Mouse (Mus musculus) hematopoietic stem cell, adult 5-6 weeks (primary cell): ENCODE measurements around the gene Slc6a21. TPM values are rescaled to one million over a fixed set of nuclear protein-coding genes. Genes with fewer than 3 reads are reported as not detected.
"Not testable (repeated sequence)": the region's sequence is repeated elsewhere in the genome, so short reads cannot be mapped to it uniquely, and the experiment has no call there.

Experiments used
- ATAC-seq, 2 experiments: fragments of 125-278 bp in 1 of 2; replicated peaks in 1 of 2; 2 replicates each; pipeline ENCODE4 v1.8.0; 2016 to 2017; ENCODE audit warnings: inconsistent platforms in 2 of 2, mild to moderate bottlenecking in 2 of 2, moderate number of reproducible peaks in 2 of 2, low read depth in 1 of 2, moderate TSS enrichment in 1 of 2; ENCODE audit not compliant: low FRiP score in 2 of 2, poor library complexity in 2 of 2, severe bottlenecking in 2 of 2, insufficient read depth in 1 of 2, low TSS enrichment in 1 of 2
- total RNA-seq: library from RNA; stranded (forward); fragments of 172-1452, 232-1000 nt; gene quantifications from 2 replicates; pipeline ENCODE4 v1.2.3, GENCODE M21; 2017

Gene Slc6a21
- total RNA-seq, 1 experiment from 2014 or later, result not detected

DNA sequence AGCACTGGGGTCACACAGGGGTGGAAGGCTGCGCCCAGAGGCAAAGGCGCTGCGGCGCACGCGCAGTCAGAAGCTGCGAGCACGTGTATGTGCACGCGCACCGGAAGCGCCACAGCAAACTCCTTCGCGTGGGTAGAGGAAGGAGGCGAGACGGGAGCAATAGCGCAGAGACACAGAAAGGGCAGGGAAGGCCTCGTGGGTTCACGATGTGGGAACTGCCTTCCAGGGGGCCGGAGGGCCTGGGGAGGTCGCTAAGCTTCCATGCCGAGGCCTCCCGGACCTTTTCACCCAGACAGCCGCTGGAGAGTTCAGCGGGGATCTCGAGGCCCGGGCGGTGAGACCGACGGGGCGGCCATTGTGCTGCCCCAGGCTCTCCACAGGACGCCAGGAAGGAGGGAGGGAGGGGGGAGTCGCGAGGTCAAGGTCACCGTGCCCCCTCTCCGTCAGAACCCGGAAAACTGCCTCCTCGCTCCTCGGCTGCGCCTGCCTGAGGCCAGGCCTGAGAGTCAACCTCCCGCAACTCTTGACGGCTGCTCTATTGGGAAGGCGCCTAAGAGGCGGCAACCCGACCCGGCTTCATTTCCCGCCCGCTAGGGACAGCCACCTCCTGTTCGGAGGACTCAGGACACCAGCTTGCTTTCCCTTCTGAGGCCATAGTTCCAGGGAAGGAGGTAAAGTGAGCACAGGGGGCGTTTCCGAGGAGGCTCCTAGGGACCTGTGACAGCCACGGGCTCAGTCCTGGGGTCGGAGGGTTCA, 36.5 kb upstream of the Slc6a21 start, which contains the start of gene Slc6a16:
Slc6a16 (plus strand) TSS at position 453 of the 756 bp plus-strand sequence.
- ATAC-seq, result no peak

DNA sequence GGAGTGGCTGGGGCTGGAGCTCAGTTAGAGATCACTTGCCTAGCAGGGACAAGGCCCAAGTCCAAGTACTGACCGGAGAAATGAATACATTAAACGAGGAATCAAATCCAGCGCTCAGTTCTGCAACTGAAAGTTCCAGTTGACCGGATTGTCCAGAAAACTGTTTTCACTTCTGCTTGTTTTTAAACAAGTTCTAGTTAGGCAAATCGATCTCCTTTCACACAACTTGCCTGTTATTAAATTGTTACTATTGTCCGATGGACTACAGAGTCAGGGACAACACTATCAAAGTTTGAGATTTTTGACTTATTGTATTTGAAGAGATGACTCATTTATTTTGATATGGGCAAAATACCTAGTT, 35.9 kb upstream of the Slc6a21 start:
- no peak for ATAC-seq

DNA sequence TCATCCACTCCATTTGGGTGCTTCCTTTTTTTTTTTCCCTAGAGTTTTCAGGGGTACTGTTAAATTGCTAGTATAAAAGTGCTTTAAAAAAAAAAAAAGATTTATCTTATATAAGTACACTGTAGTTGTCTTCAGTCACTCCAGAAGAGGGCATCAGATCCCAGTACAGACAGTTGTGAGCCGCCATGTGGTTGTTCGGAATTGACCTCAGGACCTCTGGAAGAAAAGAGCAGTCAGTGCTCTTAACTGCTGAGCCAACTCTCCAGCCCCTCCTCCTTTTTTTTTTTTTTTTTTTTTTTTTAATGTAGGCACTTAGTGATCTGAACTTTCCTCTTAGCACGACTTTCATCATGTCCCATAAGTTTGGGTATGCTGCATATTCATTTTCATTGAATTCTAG, 29.6 kb upstream of the Slc6a21 start:
- no peak for ATAC-seq

DNA sequence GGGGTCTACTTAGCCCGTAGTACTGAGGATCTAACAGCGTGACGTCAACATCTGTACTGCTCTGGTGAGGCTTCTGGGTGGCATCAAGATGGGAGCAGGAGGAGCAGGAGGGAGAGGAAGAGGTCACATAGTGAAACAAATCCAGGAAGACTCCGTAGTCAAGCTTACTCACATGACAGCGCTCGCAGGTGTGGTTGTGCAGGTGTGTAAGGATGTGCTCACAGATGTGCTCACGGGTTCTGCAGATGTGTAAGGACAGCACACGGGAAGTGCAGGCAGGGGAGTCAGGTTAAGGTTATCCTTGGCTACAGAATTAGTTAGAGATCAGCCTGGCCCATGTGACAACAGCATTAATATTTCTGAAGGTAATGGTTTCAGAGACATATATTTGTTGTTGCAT, 23.5 kb upstream of the Slc6a21 start:
- ATAC-seq, result no peak

DNA sequence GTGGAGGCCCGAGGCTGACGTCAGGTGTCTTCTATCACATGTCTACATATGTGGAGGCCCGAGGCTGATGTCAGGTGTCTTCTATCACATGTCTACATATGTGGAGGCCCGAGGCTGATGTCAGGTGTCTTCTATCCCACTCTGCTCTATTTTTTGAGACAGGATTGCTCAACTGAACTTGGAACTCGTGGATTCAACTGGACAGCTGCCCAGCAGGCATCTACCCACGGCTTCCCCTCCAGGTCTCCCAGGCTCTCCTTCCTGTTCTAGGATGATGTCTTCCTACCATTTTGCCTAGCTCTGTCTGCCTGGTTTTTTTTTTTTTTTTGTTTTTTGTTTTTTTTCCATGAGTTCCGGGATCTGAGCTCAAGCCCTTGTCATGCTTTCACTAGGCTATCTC, 21.5 kb upstream of the Slc6a21 start:
- not testable (repeated sequence) for ATAC-seq

DNA sequence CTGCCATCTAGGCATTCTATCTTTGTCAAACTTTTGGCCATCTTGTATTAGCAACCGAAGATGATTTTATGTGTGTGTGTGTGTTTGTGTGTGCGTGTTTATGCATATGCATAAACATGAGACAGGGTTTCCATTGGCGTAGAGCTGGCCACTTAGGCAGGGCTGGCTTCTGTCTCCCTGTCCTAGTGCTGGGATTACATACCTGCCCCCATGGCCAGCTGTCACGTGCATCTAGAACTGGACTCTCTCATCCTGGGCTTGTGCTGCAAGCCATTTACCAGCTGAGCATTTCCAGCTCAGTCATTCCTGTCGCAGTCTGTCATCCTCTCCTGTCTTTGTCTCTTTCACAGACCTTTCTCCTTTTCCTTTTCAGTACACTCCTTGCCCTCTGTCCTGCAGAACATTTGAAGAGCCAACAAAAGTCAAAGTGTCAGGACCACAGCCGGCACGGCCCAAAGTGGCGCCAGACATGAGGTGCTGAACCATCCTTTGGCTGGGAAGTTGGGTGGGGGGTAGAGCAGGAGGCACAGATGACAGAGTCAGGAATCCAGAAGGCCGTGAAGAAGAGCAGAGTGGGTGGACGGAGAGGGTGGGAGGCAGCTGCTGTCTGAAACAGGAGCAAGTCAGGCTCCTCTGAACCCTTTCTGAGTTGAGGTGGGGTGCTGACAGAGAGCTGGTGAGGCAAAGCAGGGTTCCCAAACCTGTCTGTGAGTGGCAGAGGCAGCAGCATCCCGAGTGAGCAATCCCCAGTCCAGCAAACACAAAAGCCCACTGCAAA, 20.1 kb upstream of the Slc6a21 start:
- no peak for ATAC-seq

DNA sequence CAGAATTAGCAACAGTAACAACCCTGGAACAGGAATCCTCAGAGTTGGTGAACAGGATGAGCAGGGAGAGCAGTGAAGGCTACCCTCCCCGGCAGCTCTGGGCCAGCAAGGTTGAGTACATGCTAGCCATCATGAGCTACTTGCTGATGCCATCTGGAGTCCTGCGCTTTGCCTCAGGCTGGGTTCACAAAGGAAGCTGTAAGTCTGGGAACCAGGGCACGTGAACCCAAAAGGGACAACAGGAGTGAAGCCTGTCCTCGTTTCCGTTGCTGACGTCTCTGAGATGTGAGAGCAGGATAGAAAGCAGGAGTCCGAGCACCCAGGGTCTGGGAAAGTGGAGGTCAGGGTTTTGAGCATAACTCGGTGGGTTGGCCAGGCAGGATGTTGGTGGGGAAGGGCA, 18.0 kb upstream of the Slc6a21 start:
- no peak for ATAC-seq

DNA sequence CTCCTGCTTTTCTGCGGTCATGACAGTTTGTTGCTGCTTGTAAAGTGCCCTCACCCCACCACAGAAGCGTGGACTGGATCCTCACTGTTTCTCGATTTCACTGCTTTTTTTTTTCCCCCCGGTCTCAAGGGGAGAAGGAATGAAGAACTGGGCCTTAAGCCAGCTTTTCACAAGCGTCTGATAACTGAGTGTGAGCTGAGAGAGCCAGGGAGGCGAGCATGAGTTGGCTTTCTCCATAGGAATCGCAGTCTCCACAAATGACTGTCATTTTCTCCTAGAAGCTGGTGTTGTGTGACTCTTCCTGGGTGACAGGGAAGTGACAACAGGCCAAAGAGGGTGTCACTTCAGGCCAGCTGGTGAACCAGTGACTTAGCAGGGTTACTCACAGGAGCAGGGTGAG, 15.0 kb upstream of the Slc6a21 start:
- ATAC-seq, result no peak

DNA sequence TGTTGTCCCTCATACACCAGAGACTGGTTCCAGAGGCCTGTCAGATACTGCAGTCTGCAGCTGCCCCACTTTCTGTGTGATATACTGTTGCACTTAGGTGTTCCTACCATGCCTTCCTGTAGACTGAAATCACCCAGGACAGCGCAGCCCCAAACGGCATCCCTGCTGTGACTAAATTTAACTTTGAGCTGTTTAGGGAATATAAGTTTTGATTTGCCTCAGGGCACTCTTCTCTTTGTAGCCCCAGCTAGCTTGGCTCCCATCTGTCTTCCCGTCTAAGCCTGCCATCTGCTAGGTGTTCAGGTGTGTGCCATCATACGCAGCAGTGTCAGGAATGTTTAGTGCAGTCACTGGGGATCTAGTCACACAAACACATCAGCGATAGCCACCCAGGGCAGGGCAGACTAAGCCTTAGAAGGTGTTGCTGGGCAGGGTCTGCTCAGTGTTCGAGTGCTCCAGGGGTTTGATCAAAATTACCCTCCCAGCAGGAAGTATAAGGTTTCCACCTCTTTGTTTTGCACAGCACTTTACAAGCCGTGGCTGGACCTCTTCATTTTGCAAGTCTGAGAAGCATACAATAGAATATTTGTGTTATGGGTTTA, 14.2 kb upstream of the Slc6a21 start:
- no peak for ATAC-seq

DNA sequence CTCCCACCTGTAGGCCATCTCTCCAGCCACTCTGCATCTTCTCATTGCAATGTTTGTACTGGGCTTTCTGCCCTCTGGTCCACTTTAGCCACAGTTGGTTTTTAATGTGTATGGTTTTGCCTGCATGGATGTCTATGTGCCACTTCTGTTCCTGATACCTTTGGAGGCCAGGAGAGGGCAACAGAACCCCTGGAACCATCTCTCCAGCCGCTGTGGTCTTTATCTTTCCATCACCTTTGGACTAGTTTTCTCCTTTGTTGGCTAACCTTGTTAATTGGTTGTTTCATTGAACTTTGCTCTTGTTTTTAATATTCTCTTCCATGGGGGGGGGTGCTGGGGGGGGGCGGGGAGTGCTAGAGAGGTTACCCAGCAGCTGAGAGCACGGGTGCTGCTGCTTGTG, 13.0 kb upstream of the Slc6a21 start:
- no peak for ATAC-seq

DNA sequence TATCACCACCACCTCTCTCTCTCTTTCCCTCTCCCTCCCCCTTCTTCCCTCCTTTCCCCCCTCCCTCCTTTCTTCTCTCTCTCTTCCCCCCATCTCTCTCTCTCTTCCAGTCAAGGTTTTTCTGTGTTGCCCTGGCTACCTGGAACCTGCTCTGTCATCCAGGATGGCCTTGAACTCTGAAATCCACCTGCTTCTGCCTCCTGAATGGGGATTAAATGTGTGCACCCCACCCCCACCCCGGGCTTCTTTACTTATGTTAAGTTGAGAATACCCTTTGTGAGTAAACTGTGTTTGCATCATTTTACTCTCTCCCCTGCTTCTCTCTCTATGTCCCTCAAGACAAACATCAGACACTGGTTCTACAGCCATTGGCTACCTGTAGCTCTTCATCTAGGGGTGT, 11.8 kb upstream of the Slc6a21 start:
- no peak for ATAC-seq

DNA sequence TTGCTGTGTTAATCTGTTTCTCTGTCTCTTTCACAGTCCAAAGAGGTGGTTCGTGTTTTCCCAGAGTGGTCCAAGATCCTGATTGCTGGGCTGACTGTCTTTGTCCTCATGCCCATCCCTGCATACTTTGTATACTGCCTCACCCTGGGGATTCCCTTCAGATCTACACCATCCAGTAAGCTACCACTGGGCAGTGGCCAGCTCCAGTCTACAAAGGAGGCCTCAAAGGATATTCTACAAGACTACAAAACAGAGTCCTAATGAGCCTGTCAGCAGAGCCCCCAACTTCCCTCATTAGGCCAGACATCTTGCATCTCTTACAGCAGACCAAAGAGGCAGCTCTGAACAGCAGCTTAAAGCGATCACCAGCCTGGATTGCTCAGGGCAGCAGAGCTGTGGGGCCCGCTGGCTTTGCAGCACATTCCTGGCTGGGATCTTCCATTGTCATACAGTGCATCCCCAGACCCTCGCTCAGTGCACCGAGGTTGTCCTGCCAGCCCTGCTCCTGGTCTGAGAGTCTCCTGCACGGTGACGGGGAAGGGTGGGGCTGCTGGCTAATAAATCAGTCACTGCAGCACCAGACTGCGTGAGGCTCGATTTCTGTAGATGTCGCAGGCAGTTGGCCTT, 4.4 kb upstream of the Slc6a21 start:
- no peak for ATAC-seq

DNA sequence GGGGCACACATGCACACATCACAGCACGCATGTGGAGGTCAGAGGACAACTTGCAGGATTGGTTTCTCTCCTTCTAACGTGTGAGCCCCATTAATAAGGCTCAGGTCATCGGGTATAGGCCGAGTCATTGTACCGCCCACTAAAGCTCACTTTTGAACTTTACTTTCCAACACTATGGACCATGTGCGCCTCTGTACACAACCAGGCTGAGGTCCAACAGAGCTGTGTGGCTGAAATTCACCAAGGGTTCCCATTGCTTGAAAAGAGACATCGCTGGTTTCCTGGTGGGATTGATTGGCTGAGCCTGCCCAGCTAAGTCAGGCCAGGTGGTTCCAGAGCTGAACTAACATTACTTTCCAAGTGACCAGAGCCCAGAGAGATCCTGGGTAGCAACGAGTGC, 3.6 kb upstream of the Slc6a21 start:
- no peak for ATAC-seq

DNA sequence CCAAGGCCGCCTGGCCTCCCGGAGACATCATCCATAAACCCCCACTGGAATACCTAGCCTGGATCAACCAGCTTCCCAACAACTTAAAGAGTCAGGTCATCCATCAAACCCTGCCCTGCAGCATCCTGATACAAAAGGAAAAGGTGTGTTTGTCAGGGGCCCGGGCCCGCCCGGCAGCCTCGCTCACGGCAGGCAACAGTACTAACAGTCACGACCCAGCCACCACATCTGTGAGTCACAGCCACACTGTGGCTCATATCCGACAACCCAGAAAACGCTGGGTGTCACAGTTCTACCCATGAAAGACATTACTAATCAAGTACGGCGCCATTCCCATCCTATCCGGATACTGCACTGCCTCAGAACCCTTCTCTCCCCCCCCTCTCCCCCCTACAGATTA, 9.2 kb downstream of the Slc6a21 start:
- no peak for ATAC-seq

DNA sequence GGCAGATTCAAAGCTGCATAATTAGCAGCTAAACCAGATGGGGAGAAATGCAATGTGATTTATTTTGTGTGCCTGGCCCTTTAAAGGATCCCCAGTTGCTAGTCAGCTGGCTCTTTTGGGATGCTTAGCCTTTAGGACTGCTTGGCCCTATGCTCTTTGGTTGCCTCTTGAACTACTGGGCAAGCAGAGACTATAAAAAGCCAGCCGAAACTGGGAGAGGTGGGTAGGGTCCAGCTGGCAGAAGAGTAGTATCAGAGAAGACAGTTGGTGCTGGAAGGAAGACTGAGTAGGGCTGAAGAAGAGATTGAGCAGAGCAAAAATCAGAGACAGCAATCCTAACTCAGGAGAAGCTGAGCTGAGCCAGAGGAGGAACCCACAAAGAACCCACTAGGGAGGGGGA, 19.3 kb downstream of the Slc6a21 start:
- no peak for ATAC-seq

DNA sequence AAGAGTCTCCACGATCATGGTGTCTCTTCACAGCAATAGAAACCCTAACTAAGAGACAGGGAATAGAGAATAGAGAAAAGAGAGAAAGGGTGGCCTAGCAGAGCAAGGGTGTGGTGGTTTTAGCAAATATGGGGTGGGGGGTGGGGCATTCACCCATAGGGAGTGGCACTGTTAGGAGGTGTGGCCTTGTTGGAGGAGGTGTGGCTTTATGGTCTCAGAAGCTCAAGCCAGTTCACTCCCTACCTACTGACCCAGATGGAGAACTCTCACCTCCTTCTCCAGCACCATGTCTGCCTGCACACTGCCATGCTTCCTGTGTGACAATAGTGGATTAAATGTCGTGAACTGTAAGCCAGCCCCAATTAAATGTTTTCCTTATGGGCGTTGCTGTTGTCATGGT, 20.2 kb downstream of the Slc6a21 start:
- ATAC-seq, result no peak

DNA sequence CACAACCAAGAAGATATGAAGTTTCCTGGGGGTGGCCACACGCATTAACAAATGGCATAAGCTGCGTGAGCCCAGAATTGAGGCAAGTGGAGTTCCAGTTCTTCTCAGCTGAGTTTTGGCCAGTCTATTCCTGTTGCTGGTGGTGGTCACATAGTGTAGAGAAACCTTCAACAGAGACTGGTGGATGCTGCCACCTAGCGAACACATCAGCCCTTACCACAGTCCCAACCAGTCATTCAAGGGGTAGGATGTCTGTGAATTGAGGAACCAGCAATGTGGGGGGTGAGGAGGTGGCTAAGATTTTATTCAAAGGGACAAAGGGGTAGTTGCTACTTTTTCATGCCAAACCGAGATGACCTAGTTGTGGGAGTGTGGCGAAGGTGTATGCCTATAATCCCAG, 22.4 kb downstream of the Slc6a21 start:
- ATAC-seq, result peak; percentile 97 to 98

DNA sequence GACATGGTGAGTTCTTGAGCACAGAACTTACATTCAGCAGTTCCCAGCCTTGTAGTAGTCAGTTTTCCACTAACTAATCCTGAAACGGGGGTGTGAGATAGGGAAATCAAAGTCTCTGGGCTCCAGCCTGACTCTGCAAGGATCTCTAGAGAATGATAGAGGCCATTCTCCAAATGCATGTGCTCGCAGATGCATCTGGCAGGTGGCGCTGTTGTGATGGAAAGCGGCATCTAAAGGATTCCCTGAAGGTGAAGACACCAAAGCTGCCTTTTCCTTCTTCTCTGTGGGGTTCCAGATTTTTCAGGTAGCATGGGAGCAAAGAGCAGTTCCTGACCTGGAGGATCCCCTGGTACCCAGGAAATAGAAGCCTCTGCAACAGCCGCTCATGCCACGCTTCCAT, 23.0 kb downstream of the Slc6a21 start:
- 0 out of 4 replicates have a peak, but pooled peaks of 1 of the 2 experiments have one; percentile 34 for ATAC-seq
